Mouse (Mus musculus) fat pad, adult 2 months (tissue): Measurements from ENCODE around the gene Sun1.

Source experiments
- DNase-seq: peaks from one replicate; pipeline ENCODE4 v3.0.0-alpha.2; 2011; ENCODE audit warnings: low read depth, low spot score; ENCODE audit errors: extremely low read depth

The Sun1 gene

DNA sequence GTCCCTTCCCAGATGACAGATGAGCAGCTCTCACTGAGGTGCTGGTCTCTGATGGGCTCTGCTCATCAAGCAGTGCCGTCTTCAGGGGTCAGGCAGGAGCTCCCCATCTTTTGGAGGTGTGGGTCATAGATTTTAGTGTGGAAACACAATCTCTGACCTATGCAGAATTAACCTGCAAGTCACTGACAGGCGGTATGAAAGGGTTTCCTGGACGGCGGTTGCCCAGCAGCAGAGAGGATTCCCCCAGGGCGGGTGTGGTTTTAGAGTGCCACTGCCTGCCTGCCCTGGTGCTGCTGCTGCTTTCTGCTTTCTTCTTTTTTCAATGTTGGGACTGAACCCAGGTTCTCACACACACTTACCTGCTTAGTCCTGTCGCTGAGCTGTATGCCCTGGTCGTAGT is 6.1 kb downstream of the Sun1 start:
- no peak for DNase-seq

DNA sequence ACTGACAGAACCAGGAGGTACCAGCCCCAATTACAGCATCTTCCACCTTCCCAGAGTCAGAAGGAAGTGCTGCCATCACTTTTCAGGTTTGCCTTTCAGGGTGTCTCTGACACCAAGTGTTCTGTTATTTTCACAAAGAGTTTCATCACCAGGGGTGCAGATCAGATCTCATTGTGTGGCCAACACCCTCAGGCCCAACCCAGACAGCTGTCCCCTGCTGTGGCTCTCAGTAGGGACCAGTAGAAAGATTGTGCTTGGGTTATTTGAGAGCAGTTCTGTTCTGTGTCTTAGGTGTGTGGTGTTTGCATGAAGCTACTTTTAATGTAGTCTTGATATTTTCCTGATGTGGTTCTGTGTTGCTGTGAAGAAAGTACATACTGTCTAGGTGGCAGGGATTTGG is 7.7 kb downstream of the Sun1 start:
- no peak for DNase-seq

DNA sequence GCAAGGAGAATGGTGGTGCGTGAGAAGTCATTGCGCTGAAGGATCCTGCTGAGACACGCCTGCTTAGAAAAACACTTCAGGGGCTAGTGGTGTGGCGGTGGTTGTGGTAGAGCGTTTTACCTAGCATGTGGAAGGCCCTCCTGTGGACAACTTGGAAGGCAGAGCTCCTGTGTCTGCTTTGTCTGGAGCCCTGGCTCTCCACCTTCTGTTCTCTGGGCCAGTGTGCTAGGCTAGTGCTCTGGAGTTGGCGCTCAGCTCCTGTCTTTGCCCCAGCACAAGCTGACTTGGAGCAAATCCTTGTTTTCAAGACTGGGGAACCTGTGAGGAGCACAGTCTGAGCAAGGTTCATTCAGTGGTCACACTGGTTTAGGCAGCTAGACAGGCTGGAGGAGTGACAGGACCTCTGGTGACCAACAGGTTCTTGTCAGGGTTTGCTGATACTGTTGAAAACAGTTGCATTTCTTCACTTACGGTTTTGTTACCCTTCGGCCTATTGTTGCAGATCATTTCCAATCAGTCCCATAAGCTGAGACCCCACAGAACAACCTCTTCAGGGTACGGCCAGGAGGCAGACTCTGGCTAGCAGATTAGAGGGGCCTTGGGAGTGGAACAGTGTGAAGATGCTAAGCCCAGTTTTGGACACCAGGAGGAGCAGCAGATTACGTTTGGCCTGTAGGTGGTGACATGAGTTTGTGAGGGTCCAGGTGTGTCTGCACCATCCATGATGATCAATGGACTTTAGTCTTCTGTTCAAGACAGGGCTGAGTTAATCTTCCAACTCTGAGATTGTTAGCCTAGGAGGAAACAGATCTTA is 8.6 kb downstream of the Sun1 start:
- DNase-seq: peak; percentile 79

DNA sequence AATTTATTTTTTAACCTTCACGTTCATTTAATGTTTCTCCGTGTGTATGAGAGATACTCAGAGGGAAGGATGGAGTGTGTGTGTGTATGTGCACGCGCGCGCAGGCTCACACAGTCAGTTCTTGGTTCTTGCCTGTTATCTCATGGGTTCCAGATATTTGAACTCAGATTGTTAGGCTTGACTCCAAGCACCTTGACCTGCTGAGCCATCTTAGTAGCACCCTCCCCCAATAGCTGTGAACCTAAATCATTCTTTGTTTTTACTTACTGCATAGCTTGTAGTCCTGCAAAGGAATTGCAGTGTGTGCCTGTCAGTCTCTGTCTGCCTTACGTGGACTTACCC is 9.2 kb downstream of the Sun1 start:
- no peak for DNase-seq

DNA sequence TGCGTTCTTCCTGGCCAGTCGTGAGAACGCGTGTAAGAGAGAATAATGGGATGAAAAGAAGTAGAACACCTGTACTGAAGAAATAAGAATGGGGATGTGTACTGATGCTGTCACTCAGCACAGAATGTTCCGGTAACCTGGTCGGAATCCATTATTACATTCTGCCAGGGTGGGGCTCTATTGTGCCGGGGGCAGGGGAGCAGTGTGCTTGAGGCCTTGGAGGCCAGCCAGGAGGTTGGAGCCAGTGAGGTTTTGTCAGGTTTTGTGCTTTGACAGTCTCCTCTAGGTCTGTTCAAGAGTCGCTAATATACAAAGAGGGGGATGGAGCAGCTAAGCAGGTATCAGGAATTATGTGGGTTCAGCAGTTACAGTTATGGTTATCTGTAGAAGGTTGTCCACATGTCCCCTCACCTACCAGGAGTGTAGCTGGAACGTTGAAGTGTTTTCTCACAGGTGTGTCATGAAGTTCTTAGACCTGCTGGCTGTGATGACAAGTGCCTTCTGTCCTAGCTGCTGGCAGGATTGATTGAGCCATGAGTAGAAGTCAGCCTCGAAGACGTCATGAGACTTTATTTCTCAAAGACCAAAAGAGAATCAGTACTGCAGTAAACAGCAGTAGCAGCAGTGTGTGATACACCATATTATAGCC is 11.4 kb downstream of the Sun1 start:
- no peak for DNase-seq

DNA sequence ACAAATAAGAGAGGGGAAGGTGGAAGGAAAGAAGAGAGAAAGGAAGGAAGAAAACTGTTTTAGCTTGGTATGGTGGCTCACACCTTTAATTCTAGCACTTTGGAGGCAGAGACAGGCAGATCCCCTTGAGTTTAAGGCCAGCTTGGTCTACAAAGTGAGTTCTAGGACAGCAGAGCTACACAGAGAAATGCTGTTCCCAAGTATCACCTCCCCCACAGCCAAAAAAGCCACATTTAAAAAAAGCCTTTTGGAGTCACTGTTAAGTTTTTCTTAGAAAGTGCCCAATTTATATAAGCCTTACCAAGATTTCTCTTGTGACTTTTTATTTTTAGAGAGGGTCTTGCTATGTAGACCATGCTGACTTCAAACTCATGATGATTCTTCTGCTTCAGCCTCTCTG is 13.9 kb downstream of the Sun1 start:
- DNase-seq: no peak

DNA sequence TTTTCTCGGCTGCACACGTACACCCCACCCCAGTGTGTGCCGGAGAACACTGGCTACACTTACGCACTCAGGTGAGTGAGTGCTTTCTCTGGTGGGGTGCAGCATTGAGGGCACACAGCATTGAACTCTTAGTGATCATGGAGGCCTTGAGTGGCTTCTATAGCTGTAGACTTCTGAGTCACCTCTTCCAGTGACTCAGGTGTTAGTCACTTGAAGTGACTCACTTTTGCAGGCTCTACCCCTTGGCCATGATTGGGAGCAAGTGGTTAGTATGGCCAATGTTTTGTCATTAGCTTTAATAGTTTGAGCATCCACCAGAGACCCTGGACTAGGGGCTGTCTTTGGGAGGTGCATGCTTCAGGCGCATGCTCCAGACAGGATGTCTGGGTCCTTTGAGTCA is 14.7 kb downstream of the Sun1 start:
- DNase-seq: no peak

DNA sequence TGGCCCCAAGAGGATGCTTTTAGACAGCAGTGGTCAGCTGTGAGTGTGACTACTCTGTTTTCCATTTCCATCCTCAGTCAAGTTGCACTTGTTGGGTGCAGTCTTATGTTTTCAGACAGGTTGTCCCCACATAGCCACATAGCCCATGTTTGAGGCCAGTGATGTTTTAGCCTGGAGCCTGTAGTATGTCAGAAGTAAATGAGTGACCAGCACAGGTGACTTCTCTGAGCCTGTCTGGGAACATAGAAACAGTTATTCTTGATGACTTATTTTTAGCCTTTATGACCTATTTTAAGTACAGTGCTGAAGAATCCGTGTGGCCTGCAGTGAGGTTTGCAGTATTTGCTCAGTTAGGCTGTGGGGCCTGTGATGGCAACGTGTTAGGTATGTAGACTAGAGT is 15.7 kb downstream of the Sun1 start:
- DNase-seq: no peak

DNA sequence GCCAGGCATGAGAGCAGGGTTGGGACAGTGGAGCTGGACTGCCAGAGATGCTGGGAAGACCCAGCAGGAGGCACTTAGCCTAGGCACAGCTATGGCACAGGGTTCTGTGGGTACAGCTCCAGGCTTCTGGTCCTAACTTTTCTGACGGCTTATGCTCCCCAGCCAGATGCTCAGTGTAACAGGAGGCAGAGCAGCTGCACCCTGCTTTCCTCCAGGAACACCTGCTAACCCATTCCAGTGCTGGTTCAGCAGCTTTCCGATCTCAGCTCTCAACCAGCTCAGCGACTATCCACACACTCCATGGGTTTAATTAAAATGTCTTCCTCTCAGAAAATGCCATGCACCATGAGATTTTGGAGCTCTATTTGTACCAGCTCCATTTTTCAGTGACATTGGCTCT is 16.3 kb downstream of the Sun1 start:
- no peak for DNase-seq

DNA sequence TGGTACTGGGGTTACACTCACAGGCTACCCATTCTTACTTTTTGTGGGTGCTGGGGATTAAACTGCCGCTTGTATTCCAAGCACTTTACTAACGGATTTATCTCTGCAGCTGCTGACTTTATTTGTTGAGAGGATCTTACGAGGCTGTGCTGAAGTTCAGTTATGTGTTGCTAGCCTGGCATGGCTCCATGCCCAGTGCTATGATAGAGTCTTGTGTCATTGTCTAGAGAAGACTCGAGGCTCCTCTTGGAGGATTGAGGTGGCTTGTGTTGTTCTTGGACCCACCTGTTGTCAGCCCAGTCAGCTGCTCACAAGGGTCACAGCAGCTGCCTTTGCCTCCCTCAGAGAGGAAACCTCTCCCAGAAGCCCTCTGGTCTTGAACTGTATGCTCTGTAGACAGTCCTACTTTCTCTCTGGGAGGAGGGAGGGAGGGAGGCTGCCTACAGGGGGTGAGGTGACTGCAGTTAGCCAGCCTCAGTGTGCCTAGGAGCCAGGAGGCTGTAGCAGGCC is 19.6 kb downstream of the Sun1 start:
- DNase-seq: no peak

DNA sequence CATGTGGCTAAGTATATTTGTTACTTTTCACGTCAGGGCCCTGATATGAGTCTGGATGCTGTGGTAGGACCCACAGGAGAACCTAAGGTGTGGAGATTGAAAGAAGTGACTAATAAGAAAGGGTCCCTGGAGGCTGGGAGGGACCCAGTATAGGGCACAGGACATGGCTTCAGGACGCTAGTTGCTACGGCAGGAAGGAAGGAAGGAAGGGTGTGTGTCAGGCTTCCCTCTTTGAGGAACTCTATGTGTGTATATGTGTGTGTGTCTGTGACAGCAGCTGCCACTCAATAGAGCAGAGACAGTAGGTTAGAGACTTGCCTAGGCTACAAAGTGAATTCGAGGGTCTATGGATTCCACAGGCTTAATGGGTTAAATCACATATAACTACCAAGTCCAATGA is 20.2 kb downstream of the Sun1 start:
- DNase-seq: no peak

DNA sequence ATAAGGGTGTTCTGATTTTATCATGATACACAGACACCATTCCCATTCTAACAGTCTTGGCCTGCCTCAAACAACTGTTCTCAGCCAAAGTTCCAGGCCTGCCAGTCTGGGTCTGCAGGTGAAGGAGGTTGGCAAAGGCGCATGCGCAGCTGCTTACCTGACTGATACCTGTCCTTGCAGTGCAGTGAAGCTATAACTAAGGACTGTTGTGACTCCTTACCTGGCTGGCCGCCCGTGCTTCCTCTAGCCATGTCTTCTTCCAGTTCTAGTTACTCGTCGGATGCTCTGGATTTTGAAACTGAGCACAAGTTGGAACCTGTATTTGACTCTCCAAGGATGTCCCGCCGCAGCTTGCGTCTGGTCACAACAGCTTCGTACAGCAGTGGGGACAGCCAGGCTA is 22.9 kb downstream of the Sun1 start:
- peak; percentile 92 for DNase-seq

DNA sequence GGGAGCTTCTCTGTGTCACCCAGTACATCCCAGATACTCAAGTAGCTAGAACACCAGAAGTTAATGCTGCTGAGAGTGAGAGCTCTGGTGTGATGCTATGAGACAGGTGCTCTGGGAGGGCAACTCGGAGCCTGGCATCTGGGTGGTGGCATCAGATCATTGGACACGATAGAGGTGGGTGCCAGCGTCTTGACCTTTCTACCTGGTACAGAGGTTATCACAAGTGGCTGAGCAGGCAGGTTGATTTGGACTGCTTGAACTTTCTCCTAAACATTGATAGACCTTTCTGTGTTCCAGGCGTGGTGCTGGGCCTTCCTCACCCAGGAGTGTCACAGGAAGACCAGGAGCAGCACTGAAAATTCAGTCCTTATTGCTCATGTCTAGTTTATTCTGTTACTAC is 26.8 kb downstream of the Sun1 start:
- no peak for DNase-seq

DNA sequence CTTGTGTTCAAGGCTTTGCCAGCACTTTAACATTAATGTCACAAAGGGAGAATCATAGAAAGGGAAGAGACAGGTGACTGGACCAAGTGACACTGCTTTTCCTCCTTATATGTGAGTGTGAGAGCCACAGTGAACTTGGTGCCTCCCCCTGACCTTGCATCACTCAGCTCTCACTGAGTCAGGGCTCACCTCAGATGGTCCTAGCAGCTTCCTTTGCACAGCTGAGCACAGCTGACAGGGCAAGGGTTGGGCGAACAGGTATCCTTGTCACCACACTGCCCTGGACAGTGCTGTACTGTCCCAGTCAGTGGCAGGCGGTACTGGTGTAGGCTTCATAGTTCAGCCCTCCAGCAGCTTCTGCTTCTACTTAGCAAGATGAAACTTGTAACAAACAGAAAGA is 27.2 kb downstream of the Sun1 start:
- no peak for DNase-seq

DNA sequence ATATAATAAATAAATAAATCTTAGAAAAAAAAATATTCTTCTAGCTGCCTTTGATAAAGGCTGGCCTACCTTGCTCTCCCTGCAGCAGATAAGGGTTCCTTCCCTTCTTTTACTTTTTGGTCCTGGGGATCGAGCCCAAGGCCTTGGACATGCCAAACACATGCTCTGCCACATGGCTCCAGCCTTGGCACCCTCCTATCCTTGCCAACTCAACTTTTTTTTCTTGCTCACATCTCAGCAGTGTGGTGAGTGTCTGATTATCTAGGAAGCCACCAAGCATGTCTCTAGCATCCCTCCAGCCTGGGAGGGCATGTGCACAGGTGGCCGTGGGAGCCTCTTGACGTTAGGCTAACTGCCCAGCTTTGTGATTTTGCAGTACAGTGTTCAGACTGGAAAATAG is 27.9 kb downstream of the Sun1 start:
- DNase-seq: no peak

DNA sequence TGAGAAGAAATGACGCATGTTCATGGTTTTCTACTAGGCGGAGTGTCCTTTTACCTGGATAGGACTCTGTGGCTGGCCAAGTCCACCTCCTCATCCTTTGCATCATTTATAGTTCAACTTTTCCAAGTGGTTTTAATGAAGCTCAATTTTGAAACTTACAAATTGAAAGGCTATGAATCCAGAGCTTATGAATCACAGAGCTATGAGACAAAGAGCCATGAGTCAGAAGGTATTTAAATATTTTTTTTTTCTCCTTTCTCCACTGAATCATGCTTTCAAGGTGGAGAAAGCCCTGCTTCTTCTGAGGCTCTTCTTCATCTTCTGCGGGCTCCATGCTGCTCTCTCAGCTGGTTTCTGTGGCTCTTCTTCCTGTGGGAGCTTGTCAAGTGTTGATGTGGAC is 29.3 kb downstream of the Sun1 start:
- DNase-seq: no peak

DNA sequence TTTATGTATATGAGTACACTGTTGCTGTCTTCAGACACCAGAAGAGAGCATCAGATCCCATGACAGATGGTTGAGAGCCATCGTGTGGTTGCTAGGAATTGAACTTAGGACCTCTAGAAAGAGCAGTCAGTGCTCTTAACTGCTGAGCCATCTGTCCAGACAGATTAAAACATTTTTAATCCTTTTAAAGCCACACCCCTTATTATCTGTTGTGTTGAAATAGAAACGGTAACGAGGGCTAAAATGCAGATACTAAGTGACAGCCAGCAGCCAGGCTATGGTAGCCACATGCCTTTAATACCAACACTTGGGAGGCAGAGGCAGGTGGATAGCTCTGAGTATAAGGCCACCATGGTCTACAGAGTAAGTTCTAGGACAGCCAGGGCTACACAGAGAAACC is 31.6 kb downstream of the Sun1 start:
- DNase-seq: no peak

DNA sequence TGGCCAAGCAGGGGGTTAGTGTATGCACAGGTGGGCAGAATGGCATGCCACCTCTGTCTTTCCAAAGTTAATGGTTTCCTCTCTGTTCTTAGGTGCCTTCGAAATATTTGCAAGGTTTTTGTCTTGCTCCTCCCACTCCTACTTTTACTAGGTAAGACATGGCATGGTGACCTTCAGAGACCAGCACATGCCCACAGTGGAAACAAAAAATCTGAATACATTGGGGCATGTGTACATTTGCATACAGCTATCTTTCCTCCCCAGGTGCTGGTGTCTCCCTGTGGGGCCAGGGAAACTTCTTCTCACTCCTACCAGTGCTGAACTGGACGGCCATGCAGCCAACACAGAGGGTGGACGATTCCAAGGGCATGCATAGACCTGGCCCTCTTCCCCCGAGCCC is 34.0 kb downstream of the Sun1 start:
- no peak for DNase-seq

DNA sequence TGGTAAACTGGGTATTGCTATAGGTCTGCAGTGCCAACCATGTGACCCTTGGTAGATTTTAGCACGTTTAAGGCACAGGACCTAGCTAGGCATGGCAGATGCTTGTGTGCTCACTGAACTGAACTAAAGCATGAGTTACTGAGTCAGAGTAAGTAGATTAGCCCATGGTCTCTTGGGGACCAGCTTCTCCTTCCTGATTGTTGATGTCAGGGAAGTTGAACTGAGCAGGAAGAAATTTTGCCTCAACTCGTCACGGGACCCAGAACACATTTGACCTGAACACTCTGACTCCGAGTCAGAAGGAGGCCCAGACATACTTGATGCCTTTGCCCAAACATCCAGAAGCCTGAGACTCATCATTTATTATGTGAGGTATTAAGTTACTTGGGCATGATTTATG is 37.0 kb downstream of the Sun1 start:
- no peak for DNase-seq

DNA sequence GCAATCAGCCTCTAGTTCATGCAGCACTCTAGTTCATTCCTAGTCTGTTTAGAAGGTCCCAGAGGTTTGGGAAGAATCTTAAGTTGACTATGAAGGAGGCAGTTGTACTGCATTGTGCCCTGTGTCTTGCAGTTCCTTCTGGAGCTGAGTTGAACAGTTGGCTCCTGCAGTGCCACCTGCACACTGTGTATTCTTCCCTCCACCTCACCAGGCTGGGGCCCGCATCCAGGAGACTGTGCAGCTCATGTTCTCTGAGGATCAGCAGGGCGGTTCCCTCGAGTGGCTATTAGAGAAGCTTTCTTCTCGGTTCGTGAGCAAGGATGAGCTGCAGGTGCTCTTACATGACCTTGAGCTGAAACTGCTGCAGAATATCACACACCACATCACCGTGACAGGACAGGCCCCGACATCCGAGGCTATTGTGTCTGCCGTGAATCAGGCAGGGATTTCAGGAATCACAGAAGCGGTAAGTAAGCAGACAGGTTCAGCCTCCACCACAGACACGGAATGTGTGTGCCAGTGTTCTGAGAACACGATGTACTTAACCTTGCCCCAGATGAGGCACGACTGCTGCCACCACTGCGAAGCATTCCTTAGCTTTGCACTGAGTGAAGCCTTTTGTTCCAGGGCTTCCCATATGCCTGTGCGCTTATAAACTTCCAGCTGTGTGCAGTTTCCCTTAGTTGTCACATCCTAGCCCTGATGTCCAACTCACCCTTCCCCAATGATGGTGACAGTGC is 40.8 kb downstream of the Sun1 start:
- no peak for DNase-seq

DNA sequence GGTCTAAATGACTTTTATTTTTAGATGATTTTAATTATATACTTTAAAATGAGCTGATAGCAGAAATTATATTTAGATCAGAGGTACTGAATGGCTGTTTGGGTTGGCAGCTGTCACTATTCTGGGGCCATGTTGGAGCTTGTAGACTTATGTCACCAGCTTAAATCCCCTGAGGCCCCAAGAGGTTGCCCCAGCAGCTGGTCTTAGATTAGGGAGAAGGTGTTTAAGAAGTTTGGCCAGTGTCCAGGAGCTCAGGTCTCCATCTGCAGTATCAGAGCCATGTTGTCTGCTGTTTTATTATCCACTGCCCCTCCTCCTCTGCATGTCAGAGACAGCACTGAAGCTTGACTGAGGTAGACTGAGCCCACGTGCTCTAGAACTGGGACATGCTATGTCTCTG is 42.9 kb downstream of the Sun1 start:
- peak; percentile 59 for DNase-seq

DNA sequence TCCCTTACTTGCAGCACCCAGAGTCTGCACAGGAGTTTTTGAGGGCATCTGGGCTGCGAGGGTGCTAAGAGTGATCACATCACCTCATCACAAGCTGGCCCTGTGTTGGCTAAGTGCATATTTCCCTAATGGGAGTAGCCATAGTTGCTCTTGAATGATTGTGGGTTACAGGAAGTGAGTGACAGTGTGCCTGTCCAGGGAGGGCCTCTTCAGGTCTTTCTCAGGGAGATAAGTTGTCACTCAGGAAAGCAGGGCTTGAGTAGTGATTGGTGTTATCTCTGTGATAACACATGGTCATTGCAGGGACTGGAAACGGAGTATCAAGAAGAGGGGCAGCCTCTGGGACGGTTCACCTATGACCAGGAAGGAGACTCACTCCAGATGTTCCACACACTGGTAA is 47.3 kb downstream of the Sun1 start:
- DNase-seq: no peak
